Mouse (Mus musculus) cerebellum, postnatal 10 days (tissue): ENCODE data around the gene Tmem259.

Source experiments
- DNase-seq, 2 experiments: peaks; one replicate each; pipeline ENCODE4 v3.0.0; 2021; ENCODE audit warnings: mixed read lengths in 2 of 2

The Tmem259 gene

GRCm38 (mm10) chr10:79933145-79933679 lies 50.9 kb downstream of the Tmem259 start:
- DNase-seq, result peak; percentile 63 to 64

- DNase-seq, result peak; percentile 78 to 89
Measured at GRCm38 (mm10) chr10:79932736-79933135, 51.4 kb downstream of the Tmem259 start.

- DNase-seq, result peak in 1 of 2 experiments; percentile 41
Measured at GRCm38 (mm10) chr10:79931797-79932196, 52.3 kb downstream of the Tmem259 start.

- peak; percentile 63 to 76 for DNase-seq
Measured at GRCm38 (mm10) chr10:79930826-79931186, 53.3 kb downstream of the Tmem259 start.

GRCm38 (mm10) chr10:79929967-79930825 lies 53.9 kb downstream of the Tmem259 start:
- peak in 1 of 2 experiments; percentile 39 for DNase-seq

GRCm38 (mm10) chr10:79928907-79929701 lies 55.0 kb downstream of the Tmem259 start:
- DNase-seq, result peak; percentile 59 to 68

- DNase-seq, result peak; percentile 53 to 60
Measured at GRCm38 (mm10) chr10:79928030-79928694, 56.0 kb downstream of the Tmem259 start.

GRCm38 (mm10) chr10:79927324-79928029 lies 56.7 kb downstream of the Tmem259 start:
- DNase-seq, result peak; percentile 78

GRCm38 (mm10) chr10:79926491-79927323 lies 57.4 kb downstream of the Tmem259 start, which contains the start of gene Arid3a:
TSS of gene Arid3a (plus strand) at chr10:79927043.
- DNase-seq, result peak; percentile 91 to 94

- DNase-seq, result peak in 1 of 2 experiments; percentile 52
Measured at GRCm38 (mm10) chr10:79925785-79926490, 58.2 kb downstream of the Tmem259 start.

GRCm38 (mm10) chr10:79924998-79925784 lies 58.9 kb downstream of the Tmem259 start:
- peak; percentile 97 to 99 for DNase-seq
